Mouse (Mus musculus) stomach, postnatal 0 days (tissue): Measurements from ENCODE around the gene Hus1b. TPM values are rescaled to one million over a fixed set of nuclear protein-coding genes. Genes with fewer than 3 reads are reported as not detected.

ENCODE experiments used
- ATAC-seq: fragments of 200-750 bp; cut with Nextera tagmentation; 2 replicates; pipeline ENCODE4 v1.8.0; 2017; ENCODE audit not compliant: low FRiP score, low TSS enrichment
- DNase-seq: peaks from one replicate; pipeline ENCODE4 v3.0.0-alpha.2; 2016; ENCODE audit warnings: low spot score
- H3K27ac ChIP-seq: fragments of 300-500 bp; sonication (generic); replicated peaks from 2 replicates; pipeline ENCODE4 v1.5.1; 2014; ENCODE audit warnings: mild to moderate bottlenecking, control low read depth
- H3K27me3 ChIP-seq: fragments of 300-500 bp; sonication (generic); 2 replicates; pipeline ENCODE4 v1.6.1; 2014; ENCODE audit warnings: low read length; ENCODE audit not compliant: control insufficient read depth, insufficient read depth
- H3K36me3 ChIP-seq: fragments of 300-500 bp; sonication (generic); 2 replicates; pipeline ENCODE4 v1.6.1; 2014; ENCODE audit warnings: low read length, mixed read lengths; ENCODE audit not compliant: control insufficient read depth, insufficient read depth
- H3K4me1 ChIP-seq: fragments of 300-500 bp; sonication (generic); replicated peaks from 2 replicates; pipeline ENCODE4 v1.6.1; 2014; ENCODE audit warnings: antibody characterized with exemption; ENCODE audit not compliant: control insufficient read depth, insufficient read depth
- H3K4me2 ChIP-seq: fragments of 300-500 bp; sonication (generic); replicated peaks from 2 replicates; pipeline ENCODE4 v1.6.1; 2014; ENCODE audit warnings: low read depth, mild to moderate bottlenecking, control low read depth, moderate library complexity
- H3K4me3 ChIP-seq: fragments of 300-500 bp; sonication (generic); 2 replicates; pipeline ENCODE4 v1.5.1; 2014; ENCODE audit warnings: low read depth, low read length, control low read depth
- H3K9ac ChIP-seq: fragments of 300-500 bp; sonication (generic); 2 replicates; pipeline ENCODE4 v1.6.1; 2014; ENCODE audit warnings: mild to moderate bottlenecking, low read length, control low read depth, mixed read lengths
- H3K9me3 ChIP-seq: fragments of 300-500 bp; sonication (generic); 2 replicates; pipeline ENCODE4 v1.6.1; 2016; ENCODE audit warnings: low read length; ENCODE audit not compliant: control insufficient read depth
- CTCF ChIP-seq: IDR thresholded peaks from 2 replicates; pipeline ENCODE4 v1.5.1; 2016; ENCODE audit warnings: antibody characterized with exemption, low read depth, mild to moderate bottlenecking, moderate library complexity
- EP300 ChIP-seq: optimal IDR thresholded peaks from 2 replicates; pipeline ENCODE3; 2016; ENCODE audit warnings: antibody characterized with exemption
- WGBS: fragments of 180-500 bp; shearing (Covaris S2); extraction: QIAGEN DNeasy Blood & Tissue Kit; methylation state at CpG from one replicate; pipeline ENCODE4 v1.1.7; 2014; 5-methylcytosine and 5-hydroxymethylcytosine counted together
- polyA plus RNA-seq: library from polyadenylated mRNA; unstranded; fragments of >200 nt; fragmentation: Nextera tagmentation; extraction: Ambion mirVana; gene quantifications from 2 replicates; pipeline ENCODE4 v1.2.1, GENCODE M21; 2015

Gene Hus1b
- polyA plus RNA-seq, 1 experiment from 2014 or later = not detected

DNA sequence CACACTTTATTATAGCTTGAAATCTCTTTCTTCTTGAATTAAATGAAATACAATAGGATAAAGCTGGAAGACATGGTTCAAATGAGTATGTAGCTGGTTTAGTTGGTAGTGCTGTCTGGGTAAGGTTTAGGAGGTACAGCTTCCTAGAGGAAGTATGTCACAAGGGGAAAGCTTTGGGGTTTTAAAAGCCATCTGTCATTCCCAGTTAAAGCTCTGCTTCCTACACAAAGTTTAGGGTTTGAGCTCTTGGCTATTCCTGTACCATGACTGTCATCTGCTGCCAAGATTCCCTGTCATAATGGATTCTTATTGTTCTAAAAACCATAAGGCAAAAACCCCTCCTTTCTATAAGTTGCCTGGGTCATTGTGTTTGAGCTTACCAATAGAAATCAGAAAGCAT is 1.8 kb downstream of the Hus1b start:
- DNase-seq (no peak), ATAC-seq (no peak)
- no peaks in the 10 kb centered on the region for H3K27me3 ChIP-seq
- H3K36me3 ChIP-seq = no peaks in the 10 kb centered on the region
- H3K4me3 ChIP-seq = no peak overlapping the region
- H3K4me2 ChIP-seq = no peak overlapping the region
- TF ChIP-seq EP300 (no peak), CTCF (no peak)
- H3K9me3 ChIP-seq = no peaks in the 10 kb centered on the region
- no peak overlapping the region for H3K9ac ChIP-seq
- H3K4me1 ChIP-seq = peaks cover 4% of the 10 kb centered on the region; the same call in 1 of the 2 replicates
- no peak overlapping the region for H3K27ac ChIP-seq

GRCm38 (mm10) chr13:30932972-30933371 is 14.6 kb downstream of the Hus1b start:
- Histone ChIP-seq H3K27me3 (no peaks in the 10 kb centered on the region), H3K4me2 (no peak overlapping the region), H3K27ac (no peak overlapping the region), H3K9ac (no peak overlapping the region), H3K9me3 (no peaks in the 10 kb centered on the region), H3K4me1 (no peaks in the 10 kb centered on the region), H3K36me3 (no peaks in the 10 kb centered on the region), H3K4me3 (no peak overlapping the region)
- no peak for TF ChIP-seq CTCF
- no peak for TF ChIP-seq EP300
- WGBS = 70% methylated on average over 6 of the region's 6 CpGs
- DNase-seq = no peak
- no peak for ATAC-seq

- H3K9ac ChIP-seq = no peak overlapping the region
- TF ChIP-seq CTCF = no peak
- 56% methylated on average over 4 of the region's 4 CpGs for WGBS
- H3K9me3 ChIP-seq = no peaks in the 10 kb centered on the region
- no peak overlapping the region for H3K27ac ChIP-seq
- no peaks in the 10 kb centered on the region for H3K4me1 ChIP-seq
- no peaks in the 10 kb centered on the region for H3K36me3 ChIP-seq
- no peak overlapping the region for H3K4me3 ChIP-seq
- no peaks in the 10 kb centered on the region for H3K27me3 ChIP-seq
- ATAC-seq (no peak), DNase-seq (no peak)
- no peak overlapping the region for H3K4me2 ChIP-seq
Observed at GRCm38 (mm10) chr13:30931613-30932012, 15.9 kb downstream of the Hus1b start.

- WGBS = 85% methylated on average over 2 of the region's 2 CpGs
- H3K4me2 ChIP-seq = no peak overlapping the region
- H3K4me3 ChIP-seq = no peak overlapping the region
- H3K27ac ChIP-seq = no peak overlapping the region
- TF ChIP-seq EP300 = no peak
- TF ChIP-seq CTCF = no peak
- H3K4me1 ChIP-seq = no peaks in the 10 kb centered on the region
- DNase-seq (no peak), ATAC-seq (no peak)
- no peak overlapping the region for H3K9ac ChIP-seq
- H3K27me3 ChIP-seq = no peaks in the 10 kb centered on the region
- H3K9me3 ChIP-seq = no peaks in the 10 kb centered on the region
- H3K36me3 ChIP-seq = peaks cover 4% of the 10 kb centered on the region; the same call in 1 of the 2 replicates
Observed at GRCm38 (mm10) chr13:30929119-30929518, 18.4 kb downstream of the Hus1b start.

GRCm38 (mm10) chr13:30924269-30924668 is 23.3 kb downstream of the Hus1b start:
- Histone ChIP-seq H3K4me2 (no peak overlapping the region), H3K9me3 (no peaks in the 10 kb centered on the region), H3K27me3 (no peaks in the 10 kb centered on the region), H3K27ac (no peak overlapping the region), H3K36me3 (peaks cover 6% of the 10 kb centered on the region; the same call in 1 of the 2 replicates), H3K4me1 (no peaks in the 10 kb centered on the region), H3K9ac (no peak overlapping the region), H3K4me3 (no peak overlapping the region)
- TF ChIP-seq EP300 (no peak), CTCF (no peak)
- ATAC-seq = no peak
- whole genome bisulfite sequencing = 56% methylated on average over 6 of the region's 6 CpGs
- no peak for DNase-seq

GRCm38 (mm10) chr13:30921914-30922313 is 25.6 kb downstream of the Hus1b start:
- TF ChIP-seq EP300 = no peak
- Histone ChIP-seq H3K4me1 (no peaks in the 10 kb centered on the region), H3K9ac (no peak overlapping the region), H3K27me3 (no peaks in the 10 kb centered on the region), H3K27ac (no peak overlapping the region), H3K4me2 (no peak overlapping the region), H3K36me3 (peaks cover 6% of the 10 kb centered on the region; the same call in 1 of the 2 replicates), H3K4me3 (no peak overlapping the region), H3K9me3 (no peaks in the 10 kb centered on the region)
- ATAC-seq = no peak
- DNase-seq = no peak
- 86% methylated on average over 4 of the region's 4 CpGs for WGBS
